Mouse (Mus musculus) forebrain, embryonic 14.5 days (tissue): Measurements from ENCODE around the gene 1700122O11Rik. TPM values are rescaled to one million over a fixed set of nuclear protein-coding genes. Genes with fewer than 3 reads are reported as not detected.
A peak's percentile ranks its signal among the peaks of the same experiment; 100 is the strongest.

ENCODE experiments used
- ATAC-seq: fragments of 200-750 bp; cut with Nextera tagmentation; 2 replicates; pipeline ENCODE4 v1.8.0; 2017; ENCODE audit warnings: mild to moderate bottlenecking, moderate library complexity
- DNase-seq: peaks from one replicate; pipeline ENCODE4 v3.0.0-alpha.2; 2015; ENCODE audit warnings: low spot score
- H3K27ac ChIP-seq: fragments of 300-500 bp; sonication (generic); 2 replicates; pipeline ENCODE4 v1.5.1; 2014; ENCODE audit warnings: low read depth, mild to moderate bottlenecking, control low read depth, low read length, moderate library complexity
- H3K27me3 ChIP-seq: fragments of 300-500 bp; sonication (generic); replicated peaks from 2 replicates; pipeline ENCODE4 v1.6.1; 2014; ENCODE audit warnings: low read length, control low read depth, mixed read lengths; ENCODE audit not compliant: control insufficient read depth, insufficient read depth
- H3K36me3 ChIP-seq: fragments of 300-500 bp; sonication (generic); 2 replicates; pipeline ENCODE4 v1.6.1; 2014; ENCODE audit warnings: low read length, control low read depth; ENCODE audit not compliant: control insufficient read depth, insufficient read depth
- H3K4me1 ChIP-seq: fragments of 300-500 bp; sonication (generic); 2 replicates; pipeline ENCODE4 v1.6.1; 2014; ENCODE audit warnings: antibody characterized with exemption, low read length, control low read depth; ENCODE audit not compliant: control insufficient read depth, insufficient read depth
- H3K4me2 ChIP-seq: fragments of 300-500 bp; sonication (generic); 2 replicates; pipeline ENCODE4 v1.6.1; 2014; ENCODE audit warnings: mild to moderate bottlenecking, control low read depth, low read length
- H3K4me3 ChIP-seq: fragments of 300-500 bp; sonication (generic); 2 replicates; pipeline ENCODE4 v1.5.1; 2014; ENCODE audit warnings: low read depth, low read length, control low read depth
- H3K9ac ChIP-seq: fragments of 300-500 bp; sonication (generic); 2 replicates; pipeline ENCODE4 v1.6.1; 2014; ENCODE audit warnings: mild to moderate bottlenecking, low read length, control low read depth, moderate library complexity
- H3K9me3 ChIP-seq: fragments of 300-500 bp; sonication (generic); replicated peaks from 2 replicates; pipeline ENCODE4 v1.6.1; 2016; ENCODE audit warnings: low read length, control low read depth, mixed read lengths; ENCODE audit not compliant: control insufficient read depth
- WGBS: fragments of 180-500 bp; shearing (Covaris S2); extraction: QIAGEN DNeasy Blood & Tissue Kit; methylation state at CpG from one replicate; pipeline ENCODE4 v1.1.7; 2014; 5-methylcytosine and 5-hydroxymethylcytosine counted together
- polyA plus RNA-seq: library from polyadenylated mRNA; unstranded; fragments of >200 nt; fragmentation: Nextera tagmentation; extraction: Ambion mirVana; gene quantifications from 2 replicates; pipeline ENCODE4 v1.2.1, GENCODE M21; 2014

The 1700122O11Rik gene
- polyA plus RNA-seq, 1 experiment from 2014 or later, result not detected

- Histone ChIP-seq H3K4me2 (no peak overlapping the region), H3K27ac (no peak overlapping the region), H3K36me3 (no peaks in the 10 kb centered on the region), H3K27me3 (no peaks in the 10 kb centered on the region), H3K9ac (no peak overlapping the region), H3K4me3 (no peak overlapping the region), H3K9me3 (no peaks in the 10 kb centered on the region), H3K4me1 (peaks cover 2% of the 10 kb centered on the region)
- ATAC-seq (peak; percentile 33; the same call in 1 of the 2 replicates), DNase-seq (no peak)
- WGBS, result 57% methylated on average over 10 of the region's 10 CpGs
Observed at GRCm38 (mm10) chr17:48012561-48012960, 25.5 kb downstream of the 1700122O11Rik start.

- no peaks in the 10 kb centered on the region for H3K36me3 ChIP-seq
- ATAC-seq (no peak), DNase-seq (no peak)
- H3K9ac ChIP-seq, result no peak overlapping the region
- WGBS, result 47% methylated on average over 12 of the region's 12 CpGs
- no peak overlapping the region for H3K27ac ChIP-seq
- peaks cover 2% of the 10 kb centered on the region for H3K4me1 ChIP-seq
- H3K27me3 ChIP-seq, result no peaks in the 10 kb centered on the region
- H3K4me2 ChIP-seq, result no peak overlapping the region
- H3K4me3 ChIP-seq, result no peak overlapping the region
- H3K9me3 ChIP-seq, result no peaks in the 10 kb centered on the region
Observed at GRCm38 (mm10) chr17:48011105-48011504, 27.0 kb downstream of the 1700122O11Rik start.

DNA sequence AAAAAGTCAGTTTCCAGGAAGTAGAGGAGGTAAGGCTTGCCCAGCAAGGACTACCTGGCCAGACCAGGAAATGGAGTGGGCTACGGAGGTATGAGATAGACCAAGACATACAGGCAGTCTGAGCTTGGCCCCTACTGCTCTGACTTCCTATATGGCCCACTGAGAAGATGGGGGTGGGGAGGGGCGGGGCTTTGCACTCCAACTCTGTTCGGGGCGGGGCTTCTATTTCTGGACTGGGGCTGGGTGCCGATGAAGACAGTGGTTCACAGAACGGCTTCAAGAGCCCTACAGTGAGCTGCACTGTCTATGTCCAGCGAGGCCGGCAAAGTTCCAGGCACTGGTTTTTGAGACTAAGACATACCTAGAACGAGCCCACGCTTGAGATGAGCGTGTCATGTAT lies 27.8 kb downstream of the 1700122O11Rik start:
- H3K27ac ChIP-seq, result no peak overlapping the region
- WGBS, result 83% methylated on average over 11 of the region's 11 CpGs

GRCm38 (mm10) chr17:48005816-48006215 lies 32.3 kb downstream of the 1700122O11Rik start:
- Histone ChIP-seq H3K9ac (no peak overlapping the region), H3K9me3 (no peaks in the 10 kb centered on the region), H3K27me3 (no peaks in the 10 kb centered on the region), H3K4me3 (no peak overlapping the region), H3K27ac (no peak overlapping the region), H3K4me2 (no peak overlapping the region), H3K36me3 (no peaks in the 10 kb centered on the region), H3K4me1 (peaks cover 6% of the 10 kb centered on the region)
- WGBS, result 67% methylated on average over 4 of the region's 4 CpGs
- no peak for DNase-seq
- ATAC-seq, result no peak

More for the DNA sequence above, 27.8 kb downstream of the 1700122O11Rik start:
- no peak for DNase-seq
- Histone ChIP-seq H3K9ac (no peak overlapping the region), H3K4me3 (no peak overlapping the region), H3K4me2 (no peak overlapping the region), H3K9me3 (no peaks in the 10 kb centered on the region), H3K4me1 (peaks cover 2% of the 10 kb centered on the region), H3K36me3 (no peaks in the 10 kb centered on the region), H3K27me3 (no peaks in the 10 kb centered on the region)
- ATAC-seq, result no peak

- Histone ChIP-seq H3K36me3 (no peaks in the 10 kb centered on the region), H3K4me2 (no peak overlapping the region), H3K27ac (no peak overlapping the region), H3K9ac (no peak overlapping the region), H3K4me3 (no peak overlapping the region), H3K4me1 (peaks cover 6% of the 10 kb centered on the region), H3K27me3 (no peaks in the 10 kb centered on the region), H3K9me3 (no peaks in the 10 kb centered on the region)
- ATAC-seq (no peak), DNase-seq (no peak)
- 47% methylated on average over 8 of the region's 8 CpGs for WGBS
Observed at GRCm38 (mm10) chr17:48005091-48005490, 33.0 kb downstream of the 1700122O11Rik start.

DNA sequence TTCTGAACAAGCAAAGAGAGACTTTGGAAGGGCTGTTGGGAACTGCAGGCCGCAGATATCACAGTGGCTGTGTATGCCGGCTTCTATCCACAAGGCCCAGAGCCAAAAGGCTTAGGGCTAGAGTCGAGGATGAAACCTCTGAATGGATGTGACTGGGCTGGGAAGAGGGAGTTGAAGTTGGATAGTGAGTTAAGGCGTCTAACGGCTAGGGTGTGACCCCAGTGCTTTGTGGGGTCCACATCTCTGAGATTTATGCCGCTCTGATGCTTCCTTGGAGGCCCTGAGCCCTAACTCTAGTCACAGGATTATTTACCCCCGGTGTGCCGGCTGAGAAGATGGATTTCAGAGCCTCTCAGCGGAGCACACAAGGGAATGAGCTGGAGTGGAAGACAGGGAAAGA lies 33.5 kb downstream of the 1700122O11Rik start:
- Histone ChIP-seq H3K4me3 (no peak overlapping the region), H3K36me3 (no peaks in the 10 kb centered on the region), H3K27ac (no peak overlapping the region), H3K4me1 (peaks cover 6% of the 10 kb centered on the region), H3K27me3 (no peaks in the 10 kb centered on the region), H3K9me3 (no peaks in the 10 kb centered on the region), H3K9ac (no peak overlapping the region), H3K4me2 (no peak overlapping the region)
- ATAC-seq (no peak), DNase-seq (no peak)
- 71% methylated on average over 9 of the region's 9 CpGs for WGBS

DNA sequence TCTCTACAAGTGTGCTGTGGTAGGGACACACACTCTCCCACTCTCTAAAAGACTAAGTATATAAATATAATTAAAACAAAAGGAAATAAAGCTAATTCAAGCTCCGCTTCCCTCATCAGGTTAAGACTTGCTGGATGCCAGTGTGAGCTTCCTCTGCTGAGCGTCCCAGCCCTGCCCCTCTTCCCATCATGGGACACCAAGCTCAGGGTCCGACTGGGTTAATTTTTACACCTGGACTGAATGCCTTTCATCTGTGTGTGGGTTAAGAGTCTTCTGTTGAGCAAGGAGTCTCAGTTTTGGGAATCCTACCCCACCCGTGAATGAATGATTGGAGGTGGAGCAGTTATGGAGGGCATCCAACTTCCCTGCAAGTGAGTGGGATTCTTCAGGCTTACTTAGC lies 35.6 kb downstream of the 1700122O11Rik start:
- peak overlapping the region; percentile 63 for H3K27ac ChIP-seq
- H3K4me3 ChIP-seq, result peak overlapping the region; percentile 28
- no peaks in the 10 kb centered on the region for H3K9me3 ChIP-seq
- H3K4me1 ChIP-seq, result peaks cover 6% of the 10 kb centered on the region
- H3K4me2 ChIP-seq, result peak overlapping the region; percentile 57
- H3K36me3 ChIP-seq, result no peaks in the 10 kb centered on the region
- H3K27me3 ChIP-seq, result no peaks in the 10 kb centered on the region
- no peak for ATAC-seq
- 65% methylated on average over 4 of the region's 4 CpGs for WGBS
- peak overlapping the region; percentile 58 for H3K9ac ChIP-seq
- DNase-seq, result no peak

DNA sequence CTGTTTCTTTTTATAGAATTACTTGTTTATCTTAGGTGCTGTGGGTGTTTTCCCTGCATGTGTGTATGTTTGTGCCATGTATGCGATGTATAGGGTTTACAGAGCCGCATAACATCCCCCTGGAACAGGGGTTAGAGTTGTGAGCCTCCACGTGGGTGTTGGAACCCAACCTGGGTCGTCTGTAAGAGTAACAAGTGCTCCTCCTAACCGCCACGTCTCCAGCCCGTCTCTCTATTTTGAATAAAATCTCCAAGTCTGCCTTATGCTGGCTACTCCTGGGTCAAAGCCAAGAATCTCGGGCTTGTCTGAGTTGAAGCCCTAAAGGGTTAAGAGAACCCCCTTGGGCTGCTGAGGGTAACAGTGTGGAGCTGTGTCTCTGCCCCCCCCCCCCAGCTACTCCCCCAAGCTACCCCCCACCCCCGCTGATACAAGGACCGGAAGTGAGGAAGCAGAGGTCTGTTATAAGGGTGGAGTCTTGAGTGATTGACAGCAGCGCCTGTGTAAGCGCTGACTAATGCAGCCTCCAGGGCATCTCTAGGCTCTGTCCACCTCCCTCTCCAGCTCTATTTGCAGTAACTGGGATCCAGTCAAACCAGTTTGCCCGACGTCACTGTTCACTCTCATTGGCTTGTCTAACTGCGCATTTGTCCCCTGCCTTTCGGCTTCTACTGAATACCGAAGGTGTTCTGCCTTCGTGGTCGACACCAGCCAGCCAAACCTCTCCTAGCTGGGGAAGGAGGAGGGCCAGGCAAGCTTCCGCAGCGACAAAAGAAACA lies 36.3 kb downstream of the 1700122O11Rik start:
- no peaks in the 10 kb centered on the region for H3K9me3 ChIP-seq
- H3K27me3 ChIP-seq, result no peaks in the 10 kb centered on the region
- H3K9ac ChIP-seq, result peak overlapping the region; percentile 58
- 4% methylated on average over 21 of the region's 21 CpGs for WGBS
- DNase-seq, result peak; percentile 86
- peak overlapping the region; percentile 28 for H3K4me3 ChIP-seq
- peak overlapping the region; percentile 63 for H3K27ac ChIP-seq
- peaks cover 6% of the 10 kb centered on the region for H3K4me1 ChIP-seq
- no peaks in the 10 kb centered on the region for H3K36me3 ChIP-seq
- peak overlapping the region; percentile 57 for H3K4me2 ChIP-seq
- ATAC-seq, result peak; percentile 95

- Histone ChIP-seq H3K4me3 (peak overlapping the region; percentile 28), H3K27me3 (no peaks in the 10 kb centered on the region), H3K36me3 (no peaks in the 10 kb centered on the region), H3K9me3 (no peaks in the 10 kb centered on the region), H3K27ac (no peak overlapping the region), H3K4me2 (peak overlapping the region; percentile 57), H3K4me1 (peaks cover 6% of the 10 kb centered on the region), H3K9ac (peak overlapping the region; percentile 58; the same call in 1 of the 2 replicates)
- no peak for DNase-seq
- no peak for ATAC-seq
- 40% methylated on average over 7 of the region's 7 CpGs for WGBS
Observed at GRCm38 (mm10) chr17:48001157-48001556, 36.9 kb downstream of the 1700122O11Rik start.
